Mouse (Mus musculus): Measurements from ENCODE around the gene Erbin. TPM values are rescaled to one million over a fixed set of nuclear protein-coding genes. Genes with fewer than 3 reads are reported as not detected.

Gene Erbin
- polyA plus RNA-seq, 1 experiment from 2014 or later: 8.3 TPM

DNA sequence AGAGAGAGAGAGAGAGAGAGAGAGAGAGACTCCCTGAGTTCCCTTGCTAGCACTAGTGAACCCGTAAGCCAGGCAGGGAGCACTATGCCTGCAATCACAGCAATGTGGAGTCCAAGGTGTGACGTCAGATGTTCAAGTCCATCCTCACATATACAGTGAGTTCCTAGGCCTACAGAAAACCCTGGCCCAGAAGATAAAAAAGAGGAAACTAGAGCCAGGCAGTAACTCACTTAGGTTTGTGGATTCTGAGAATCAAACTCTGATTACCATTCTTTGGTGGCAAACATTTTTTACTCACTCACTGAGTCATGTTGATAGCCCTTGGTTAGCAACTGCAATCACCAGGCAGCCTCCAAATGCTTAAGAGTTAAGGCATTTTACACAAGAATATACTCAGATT, 72.7 kb downstream of the Erbin start:
- 95% methylated on average over 2 of the region's 2 CpGs for WGBS
- Histone ChIP-seq H3K9ac (no peak overlapping the region), H3K4me2 (no peak overlapping the region), H3K4me3 (no peak overlapping the region), H3K36me3 (replicated peaks) (no peaks in the 10 kb centered on the region), H3K27me3 (replicated peaks) (no peaks in the 10 kb centered on the region), H3K27ac (no peak overlapping the region), H3K4me1 (no peaks in the 10 kb centered on the region), H3K9me3 (no peaks in the 10 kb centered on the region)
- no peak for ATAC-seq (replicated peaks)

DNA sequence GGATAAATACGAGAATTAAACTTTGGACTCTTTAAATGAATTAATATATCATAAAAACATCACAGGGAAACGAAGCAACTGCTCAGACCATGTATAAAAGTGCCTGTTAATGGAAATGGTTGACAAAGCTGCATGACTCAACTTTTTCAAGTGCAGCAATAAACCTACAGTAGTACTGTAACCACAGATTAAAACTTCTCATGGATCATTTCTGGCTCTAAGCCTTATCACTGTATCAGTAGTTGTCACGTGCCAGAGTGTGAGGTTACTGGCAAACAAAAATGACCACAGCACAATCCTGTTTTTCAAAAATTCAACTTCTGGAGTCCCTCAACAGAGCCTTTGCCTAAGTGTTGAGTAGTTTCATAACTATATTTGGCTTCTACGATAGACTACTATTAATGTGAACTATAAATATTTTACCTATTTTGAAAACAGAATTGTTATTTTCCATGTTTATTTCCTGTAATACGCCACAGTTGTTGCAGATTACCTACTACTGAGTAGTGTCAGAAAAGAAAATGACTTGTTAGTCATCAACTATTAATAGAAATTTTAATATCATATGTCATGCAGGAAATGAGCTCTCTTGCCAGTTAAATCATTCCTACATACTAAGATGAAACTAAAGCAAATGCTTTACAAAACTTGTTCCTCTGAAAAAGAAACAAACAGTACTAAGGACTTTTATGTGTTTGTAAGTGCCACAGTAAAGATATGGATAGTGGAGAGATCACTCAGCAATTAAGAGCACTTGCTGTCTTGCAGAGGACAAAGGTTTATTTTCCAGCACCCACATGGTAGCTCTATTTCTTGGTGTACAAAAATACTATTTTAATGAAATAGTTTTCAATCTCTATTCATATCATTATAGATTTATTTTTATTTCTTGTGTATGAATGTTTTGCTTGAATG, 78.8 kb downstream of the Erbin start:
- H3K36me3 ChIP-seq (replicated peaks): peaks cover 30% of the 10 kb centered on the region; the same call in 1 of the 2 replicates
- no peak for ATAC-seq (replicated peaks)
- WGBS: 96% methylated on average over 5 of the region's 5 CpGs

DNA sequence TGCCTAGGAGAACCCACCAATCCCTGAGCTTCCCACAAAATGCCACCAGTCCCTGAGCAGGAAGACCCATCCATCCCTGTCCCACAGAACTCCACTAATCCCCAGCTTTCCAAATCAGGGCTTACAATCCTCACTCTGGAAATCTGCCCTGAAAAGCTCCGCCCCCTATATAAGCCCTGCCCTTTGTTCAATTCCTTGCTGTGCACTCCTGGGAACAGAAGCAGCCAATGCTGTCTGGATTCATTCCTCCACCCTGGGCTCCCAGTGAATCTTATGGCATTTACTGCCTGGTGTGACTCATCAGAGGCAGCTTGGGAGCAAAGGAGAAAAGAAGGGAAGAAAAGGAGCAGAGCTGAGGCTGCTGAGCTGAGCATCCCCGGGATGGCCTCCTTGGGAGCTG, 81.7 kb downstream of the Erbin start:
- Histone ChIP-seq H3K9ac (no peak overlapping the region), H3K27ac (no peak overlapping the region), H3K4me2 (no peak overlapping the region), H3K36me3 (replicated peaks) (peaks cover 35% of the 10 kb centered on the region; the same call in 1 of the 2 replicates), H3K27me3 (replicated peaks) (no peaks in the 10 kb centered on the region), H3K9me3 (no peaks in the 10 kb centered on the region), H3K4me3 (no peak overlapping the region), H3K4me1 (no peaks in the 10 kb centered on the region)
- ATAC-seq (replicated peaks): no peak
- 65% methylated on average over 2 of the region's 2 CpGs for WGBS

More for the DNA sequence above, 78.8 kb downstream of the Erbin start:
- H3K27ac ChIP-seq: no peak overlapping the region
- no peaks in the 10 kb centered on the region for H3K27me3 ChIP-seq (replicated peaks)
- no peak overlapping the region for H3K4me2 ChIP-seq
- no peaks in the 10 kb centered on the region for H3K4me1 ChIP-seq
- H3K9ac ChIP-seq: no peak overlapping the region
- no peaks in the 10 kb centered on the region for H3K9me3 ChIP-seq
- H3K4me3 ChIP-seq: no peak overlapping the region

DNA sequence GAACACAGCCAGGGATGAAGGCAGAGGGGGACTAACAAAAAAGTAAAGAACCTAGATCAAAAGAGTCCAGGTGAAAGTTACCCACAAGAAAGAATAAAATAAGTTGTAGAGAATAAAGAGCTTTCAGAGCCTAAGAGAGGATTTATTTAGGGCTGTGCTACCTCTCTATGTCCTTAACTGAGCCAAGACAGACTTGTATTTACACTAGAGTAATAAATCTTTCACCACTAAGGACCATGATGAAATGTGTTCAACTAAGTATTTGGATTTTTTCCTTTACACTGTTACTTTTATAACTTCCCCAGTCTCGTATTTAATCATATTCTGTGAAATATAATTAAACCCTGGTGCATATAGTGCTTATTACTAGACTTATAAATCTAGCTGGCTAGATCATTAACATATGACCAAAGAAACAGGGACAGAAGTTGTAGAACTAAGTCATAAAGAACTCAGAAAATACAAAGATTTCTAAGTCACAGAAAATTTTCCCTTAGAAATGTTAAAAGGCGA, 90.6 kb downstream of the Erbin start:
- 95% methylated on average over 2 of the region's 2 CpGs for WGBS
- no peak for ATAC-seq (replicated peaks)

DNA sequence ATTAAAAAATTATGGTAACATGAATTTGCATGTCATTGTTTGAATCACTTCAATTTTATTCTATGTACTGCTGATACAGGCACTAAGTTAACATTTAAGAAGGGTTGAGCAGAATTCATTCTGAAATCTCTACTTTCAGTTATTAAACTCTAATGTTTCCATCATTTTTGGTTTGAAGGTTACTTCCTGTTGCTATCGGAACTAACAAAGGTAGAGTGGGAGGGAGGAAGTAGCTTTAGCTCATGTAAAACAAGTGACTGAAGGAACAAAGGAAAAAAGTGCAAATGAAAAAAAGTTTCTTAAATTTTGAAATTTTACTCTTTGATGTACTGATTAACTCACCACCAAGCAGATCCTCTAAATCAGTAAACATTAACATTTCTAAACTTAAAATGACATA, 98.0 kb downstream of the Erbin start:
- Histone ChIP-seq H3K4me2 (no peak overlapping the region), H3K36me3 (replicated peaks) (no peaks in the 10 kb centered on the region), H3K9me3 (no peaks in the 10 kb centered on the region), H3K4me1 (no peaks in the 10 kb centered on the region), H3K27me3 (replicated peaks) (no peaks in the 10 kb centered on the region), H3K9ac (no peak overlapping the region), H3K27ac (no peak overlapping the region), H3K4me3 (no peak overlapping the region)
- ATAC-seq (replicated peaks): no peak
- WGBS: 92% methylated on average over 1 of the region's 1 CpGs

More for the DNA sequence above, 90.6 kb downstream of the Erbin start:
- Histone ChIP-seq H3K4me1 (no peaks in the 10 kb centered on the region), H3K36me3 (replicated peaks) (peaks cover 5% of the 10 kb centered on the region; the same call in 1 of the 2 replicates), H3K4me2 (no peak overlapping the region), H3K9me3 (no peaks in the 10 kb centered on the region), H3K4me3 (no peak overlapping the region), H3K27ac (no peak overlapping the region), H3K9ac (no peak overlapping the region), H3K27me3 (replicated peaks) (no peaks in the 10 kb centered on the region)

DNA sequence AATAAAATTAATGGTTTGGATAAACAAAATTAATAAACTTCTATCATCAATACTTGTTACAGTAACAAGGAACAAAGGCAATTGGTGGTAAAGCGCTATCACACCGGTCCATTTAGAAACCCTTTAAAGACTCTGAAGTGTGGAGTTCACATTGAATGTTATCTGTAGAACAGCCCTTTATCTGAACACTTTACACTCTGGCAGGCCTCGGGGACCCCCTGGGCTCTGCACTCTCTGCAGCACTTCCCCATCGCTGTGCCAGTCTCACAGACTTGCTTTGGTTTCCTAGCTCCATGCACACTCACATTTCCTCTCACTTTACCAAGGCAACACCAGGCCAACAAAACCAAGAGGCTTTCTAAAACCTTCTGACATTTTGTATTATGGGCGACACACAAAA, 100.9 kb downstream of the Erbin start:
- Histone ChIP-seq H3K36me3 (replicated peaks) (no peaks in the 10 kb centered on the region), H3K4me3 (no peak overlapping the region), H3K9ac (no peak overlapping the region), H3K27me3 (replicated peaks) (no peaks in the 10 kb centered on the region), H3K4me2 (no peak overlapping the region), H3K9me3 (no peaks in the 10 kb centered on the region), H3K27ac (no peak overlapping the region), H3K4me1 (no peaks in the 10 kb centered on the region)
- WGBS: 83% methylated on average over 5 of the region's 5 CpGs
- no peak for ATAC-seq (replicated peaks)

DNA sequence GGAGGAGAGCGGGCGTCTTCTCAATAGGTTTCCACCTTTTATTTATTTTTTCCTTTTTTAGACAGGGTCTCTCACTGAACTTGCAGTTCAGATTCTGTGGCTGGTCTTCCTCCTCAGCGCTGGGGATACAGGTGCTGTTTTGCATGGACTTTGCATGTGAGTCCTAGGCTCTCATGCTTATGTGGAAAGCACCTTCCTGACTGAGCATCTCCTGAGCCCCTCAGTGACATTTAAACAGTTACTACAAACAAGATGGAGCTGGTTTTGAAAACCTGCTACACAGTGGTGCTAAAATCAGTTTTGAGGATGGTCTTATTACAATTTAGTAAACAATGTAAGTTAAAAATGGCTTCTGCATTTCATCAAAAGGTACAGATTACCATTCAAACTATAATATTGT, 102.4 kb downstream of the Erbin start:
- 88% methylated on average over 3 of the region's 3 CpGs for WGBS
- H3K9me3 ChIP-seq: no peaks in the 10 kb centered on the region
- ATAC-seq (replicated peaks): no peak
- no peak overlapping the region for H3K4me3 ChIP-seq
- no peaks in the 10 kb centered on the region for H3K36me3 ChIP-seq (replicated peaks)
- no peak overlapping the region for H3K9ac ChIP-seq
- H3K4me2 ChIP-seq: no peak overlapping the region
- no peak overlapping the region for H3K27ac ChIP-seq
- H3K27me3 ChIP-seq (replicated peaks): no peaks in the 10 kb centered on the region
- no peaks in the 10 kb centered on the region for H3K4me1 ChIP-seq

- Histone ChIP-seq H3K36me3 (replicated peaks) (no peaks in the 10 kb centered on the region), H3K4me1 (peaks cover 6% of the 10 kb centered on the region; the same call in 1 of the 2 replicates), H3K27ac (no peak overlapping the region), H3K4me2 (no peak overlapping the region), H3K27me3 (replicated peaks) (no peaks in the 10 kb centered on the region), H3K9ac (no peak overlapping the region), H3K4me3 (no peak overlapping the region), H3K9me3 (no peaks in the 10 kb centered on the region)
- WGBS: 86% methylated on average over 5 of the region's 5 CpGs
- no peak for ATAC-seq (replicated peaks)
Observed at GRCm38 (mm10) chr13:103807464-103807863, 112.8 kb downstream of the Erbin start.

DNA sequence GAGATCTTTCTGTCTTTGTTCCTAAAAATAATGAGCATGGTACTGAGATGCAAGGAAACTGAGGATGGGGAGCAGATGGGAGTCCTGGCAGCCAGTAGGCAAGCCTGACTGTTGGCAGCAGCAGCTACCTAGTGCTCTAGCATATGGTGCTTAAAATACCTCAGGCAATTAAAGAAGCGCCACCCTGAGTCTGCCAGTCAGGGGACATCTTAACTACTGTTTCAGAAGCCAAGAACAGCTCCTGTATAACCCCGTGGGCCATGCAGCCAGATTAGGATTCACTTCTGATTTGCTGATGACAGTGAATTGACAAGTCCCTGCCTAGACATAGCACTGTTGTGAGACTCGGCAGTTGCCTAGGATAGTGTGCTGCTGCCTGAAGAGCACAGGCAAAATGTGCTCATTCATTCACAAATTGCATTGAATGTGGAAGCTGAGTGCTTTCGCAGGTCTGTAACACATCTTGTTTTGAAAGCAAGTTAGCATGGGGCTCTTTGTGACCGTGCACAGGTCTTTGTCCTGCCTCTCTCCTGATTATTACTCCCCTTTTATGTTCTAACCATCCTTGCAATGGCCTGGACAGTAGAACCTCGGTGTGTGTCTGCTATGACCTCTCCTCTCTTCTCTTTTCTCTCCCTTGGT, 114.0 kb downstream of the Erbin start:
- Histone ChIP-seq H3K4me2 (no peak overlapping the region), H3K4me3 (no peak overlapping the region), H3K4me1 (peaks cover 6% of the 10 kb centered on the region; the same call in 1 of the 2 replicates), H3K27me3 (replicated peaks) (no peaks in the 10 kb centered on the region), H3K9me3 (no peaks in the 10 kb centered on the region), H3K27ac (no peak overlapping the region; the same call in 1 of the 2 replicates), H3K9ac (no peak overlapping the region), H3K36me3 (replicated peaks) (no peaks in the 10 kb centered on the region)
- WGBS: 20% methylated on average over 6 of the region's 6 CpGs
- ATAC-seq (replicated peaks): peak; percentile 93

GRCm38 (mm10) chr13:103803721-103804120, 116.6 kb downstream of the Erbin start:
- Histone ChIP-seq H3K27ac (no peak overlapping the region), H3K9ac (no peak overlapping the region), H3K36me3 (replicated peaks) (no peaks in the 10 kb centered on the region), H3K4me3 (no peak overlapping the region), H3K4me2 (no peak overlapping the region), H3K4me1 (peaks cover 6% of the 10 kb centered on the region; the same call in 1 of the 2 replicates), H3K27me3 (replicated peaks) (no peaks in the 10 kb centered on the region), H3K9me3 (no peaks in the 10 kb centered on the region)
- 71% methylated on average over 5 of the region's 5 CpGs for WGBS
- ATAC-seq (replicated peaks): no peak

DNA sequence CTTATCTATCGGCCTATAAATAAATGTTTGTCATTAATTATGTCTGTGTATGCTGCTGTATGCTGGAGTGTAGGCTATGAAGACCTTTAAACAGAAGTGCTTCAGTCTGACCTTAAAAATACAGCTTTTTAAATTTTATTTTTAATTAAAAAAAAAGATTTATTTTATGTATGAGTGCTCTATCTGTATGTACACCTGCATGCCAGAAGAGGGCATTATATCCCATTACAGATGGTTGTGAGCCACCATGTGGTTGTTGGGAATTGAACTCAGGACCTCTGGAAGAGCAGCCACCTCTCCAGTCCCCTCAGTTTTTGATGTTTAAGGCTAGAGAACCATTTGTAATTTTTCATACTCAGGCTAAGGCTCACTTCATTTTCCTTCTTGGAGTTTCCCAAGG, 119.3 kb downstream of the Erbin start:
- H3K4me3 ChIP-seq: no peak overlapping the region
- 94% methylated on average over 1 of the region's 1 CpGs for WGBS
- H3K27me3 ChIP-seq (replicated peaks): no peaks in the 10 kb centered on the region
- H3K4me2 ChIP-seq: no peak overlapping the region
- H3K27ac ChIP-seq: no peak overlapping the region
- no peaks in the 10 kb centered on the region for H3K4me1 ChIP-seq
- H3K9me3 ChIP-seq: no peaks in the 10 kb centered on the region
- no peak overlapping the region for H3K9ac ChIP-seq
- ATAC-seq (replicated peaks): no peak
- H3K36me3 ChIP-seq (replicated peaks): no peaks in the 10 kb centered on the region

GRCm38 (mm10) chr13:103794688-103795543, 125.4 kb downstream of the Erbin start:
- H3K9me3 ChIP-seq: no peaks in the 10 kb centered on the region
- H3K4me3 ChIP-seq: no peak overlapping the region
- no peak overlapping the region for H3K27ac ChIP-seq
- H3K4me2 ChIP-seq: no peak overlapping the region
- H3K9ac ChIP-seq: no peak overlapping the region
- WGBS: 35% methylated on average over 9 of the region's 9 CpGs
- peak; percentile 73 for ATAC-seq (replicated peaks)
- H3K36me3 ChIP-seq (replicated peaks): no peaks in the 10 kb centered on the region
- H3K4me1 ChIP-seq: 0 out of 2 replicates have a peak, but pooled peaks cover 3% of the 10 kb centered on the region
- no peaks in the 10 kb centered on the region for H3K27me3 ChIP-seq (replicated peaks)
